Mouse (Mus musculus) right cerebral cortex, postnatal 36 days (tissue): ENCODE results near the gene Gpr107.

Source experiments
- DNase-seq, 2 experiments: peaks; one replicate each; pipeline ENCODE4 v3.0.0; 2022; ENCODE audit warnings: low spot score in 2 of 2, mixed read lengths in 1 of 2

Gene Gpr107

GRCm38 (mm10) chr2:31151892-31152812, at the start of gene Gpr107:
Gene Gpr107, plus strand, starts transcription at chr2:31152316.
- peak; percentile 73 to 78 for DNase-seq

GRCm38 (mm10) chr2:31103321-31103720, 48.8 kb upstream of the Gpr107 start:
- no peak for DNase-seq

DNA sequence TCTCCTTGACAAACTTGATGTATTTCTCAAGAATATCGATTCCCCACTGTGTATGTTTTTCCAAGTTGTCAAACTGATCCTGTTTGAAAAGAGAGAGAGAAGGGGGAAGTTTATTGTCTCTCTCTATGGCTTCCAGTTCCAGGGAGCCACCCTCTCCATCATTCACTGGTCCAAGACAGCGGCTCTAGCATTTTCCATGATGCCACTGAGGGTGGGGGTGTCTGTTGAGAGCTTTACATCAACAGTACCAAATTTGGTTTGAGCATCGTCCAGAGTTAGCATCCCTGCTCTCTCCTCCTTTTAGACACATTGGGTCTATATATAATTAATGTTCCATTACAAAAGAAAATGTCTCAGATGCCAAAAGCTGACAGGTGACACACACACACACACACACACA, 46.8 kb upstream of the Gpr107 start:
- DNase-seq: no peak

GRCm38 (mm10) chr2:31106004-31106403, 46.1 kb upstream of the Gpr107 start:
- no peak for DNase-seq

GRCm38 (mm10) chr2:31106621-31107320, 45.3 kb upstream of the Gpr107 start:
- no peak for DNase-seq

DNA sequence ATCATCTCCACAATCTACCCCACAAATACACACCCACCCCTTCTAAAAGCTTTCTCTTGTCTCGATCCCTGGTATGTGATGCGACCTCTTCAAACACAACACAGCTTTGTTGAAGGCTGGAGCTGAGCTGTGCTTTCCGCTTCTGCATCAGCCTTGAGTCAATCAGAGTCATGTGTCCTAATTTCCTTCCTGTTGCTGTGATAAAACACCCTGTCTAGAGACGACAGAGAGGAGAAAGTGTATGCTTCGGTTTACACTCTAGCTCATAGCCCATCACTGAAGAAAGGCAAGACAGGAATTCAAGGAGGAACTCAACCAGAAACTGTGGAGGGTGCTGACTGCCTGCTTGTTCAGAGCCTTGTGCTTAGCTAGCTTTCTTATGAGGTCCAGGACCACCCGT, 43.9 kb upstream of the Gpr107 start:
- no peak for DNase-seq

DNA sequence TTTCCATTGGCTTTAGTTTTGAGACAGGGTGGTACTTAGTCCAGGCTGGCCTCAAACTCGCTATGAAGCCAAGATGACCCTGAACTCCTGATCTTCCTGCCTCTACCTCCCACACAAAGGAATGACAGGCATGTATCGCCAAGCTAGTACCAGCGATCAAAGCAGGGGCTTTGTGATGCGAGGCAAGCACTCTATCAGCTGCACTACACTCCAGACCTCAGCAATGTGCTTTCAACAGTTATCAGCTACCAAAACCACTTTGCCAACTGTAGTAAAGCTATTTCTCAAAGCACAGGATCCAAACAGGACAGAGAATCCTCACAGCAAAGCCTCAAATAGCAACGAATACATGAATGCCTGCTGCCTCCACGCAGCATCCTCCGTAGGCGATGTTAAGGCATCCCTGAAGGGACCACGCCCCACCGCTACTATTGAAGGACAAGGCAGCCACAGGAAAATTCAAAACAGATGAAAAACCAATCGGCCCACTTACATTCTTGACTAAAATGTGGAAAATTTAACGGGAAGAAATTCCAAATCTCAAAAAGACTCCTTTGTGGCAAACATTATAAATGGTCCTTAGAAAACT, 42.1 kb upstream of the Gpr107 start:
- DNase-seq: peak; percentile 31 to 32

GRCm38 (mm10) chr2:31111685-31112084, 40.4 kb upstream of the Gpr107 start:
- DNase-seq: no peak

DNA sequence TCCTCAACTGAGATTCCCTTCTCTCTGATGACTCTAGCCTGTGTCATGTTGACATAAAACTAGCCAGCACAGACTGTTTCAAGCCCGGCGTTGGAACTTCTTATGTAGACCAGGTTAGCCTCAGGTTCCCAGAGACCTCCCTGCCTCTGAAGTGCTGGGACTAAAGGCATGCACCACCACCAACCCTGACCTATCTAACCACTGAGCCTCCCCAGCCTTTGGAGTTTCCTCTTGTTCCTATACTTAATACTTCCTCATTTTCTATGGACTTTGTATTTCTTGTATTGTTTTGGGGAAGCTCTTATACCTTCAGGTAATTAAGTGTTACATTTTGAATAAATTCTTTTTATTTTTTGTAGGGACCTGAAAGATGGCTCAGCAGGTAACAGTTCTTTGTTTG, 37.9 kb upstream of the Gpr107 start:
- DNase-seq: no peak

GRCm38 (mm10) chr2:31115091-31115942, 36.8 kb upstream of the Gpr107 start:
- DNase-seq: no peak

GRCm38 (mm10) chr2:31115943-31116731, 36.0 kb upstream of the Gpr107 start:
- no peak for DNase-seq

DNA sequence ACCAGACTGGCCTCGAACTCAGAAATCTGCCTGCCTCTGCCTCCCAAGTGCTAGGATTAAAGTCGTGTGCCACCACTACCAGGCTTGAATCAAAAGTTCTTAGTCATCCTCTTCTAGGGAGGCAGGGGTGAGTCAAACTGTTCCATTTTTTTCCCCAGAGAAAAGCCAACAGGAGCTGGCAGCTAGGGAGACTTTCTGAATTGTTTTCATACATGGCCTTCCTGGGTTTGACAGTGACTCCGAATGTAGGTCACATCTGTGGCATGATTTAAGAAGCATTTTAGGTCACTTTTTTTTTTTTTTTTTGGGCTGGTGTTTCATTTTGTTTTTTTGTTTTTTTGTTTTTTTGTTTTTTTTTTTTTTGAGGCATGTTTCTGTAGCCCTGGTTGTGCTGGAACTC, 33.9 kb upstream of the Gpr107 start:
- no peak for DNase-seq

DNA sequence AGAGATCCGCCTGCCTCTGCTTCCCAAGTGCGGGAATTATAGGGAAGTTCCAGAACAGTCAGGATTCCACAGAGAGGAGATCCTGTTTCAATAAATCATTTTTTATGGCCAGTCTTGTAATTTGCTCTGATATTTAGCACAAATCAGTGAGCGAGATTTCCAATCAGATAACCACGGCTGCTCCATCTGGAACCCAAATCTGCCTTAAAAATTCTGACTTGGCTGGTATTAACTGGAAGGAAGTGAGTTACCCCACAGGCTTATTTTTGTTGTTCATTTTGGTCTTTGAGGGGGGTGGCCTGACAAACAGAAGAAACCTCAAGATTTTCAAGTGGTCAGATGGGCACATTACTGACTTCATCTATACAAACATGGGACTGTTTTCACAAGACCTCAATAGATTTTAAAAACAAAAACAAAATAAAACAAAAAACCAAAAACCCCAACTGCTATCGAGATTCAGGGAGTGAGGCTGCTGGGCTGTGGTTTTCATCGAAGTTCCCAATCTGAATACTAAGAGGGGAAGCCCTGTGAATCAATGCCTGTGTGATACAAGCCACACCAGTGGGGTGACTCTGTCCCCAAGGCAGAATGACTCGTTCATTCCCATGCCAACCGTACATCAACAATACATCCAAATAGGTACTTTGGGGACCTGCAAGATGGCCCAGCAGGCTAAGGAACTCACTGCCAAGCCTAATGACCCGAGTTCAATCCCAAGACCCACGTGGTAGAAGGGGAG, 33.3 kb upstream of the Gpr107 start:
- DNase-seq: no peak

GRCm38 (mm10) chr2:31119795-31120194, 32.3 kb upstream of the Gpr107 start:
- peak; percentile 42 to 62 for DNase-seq

DNA sequence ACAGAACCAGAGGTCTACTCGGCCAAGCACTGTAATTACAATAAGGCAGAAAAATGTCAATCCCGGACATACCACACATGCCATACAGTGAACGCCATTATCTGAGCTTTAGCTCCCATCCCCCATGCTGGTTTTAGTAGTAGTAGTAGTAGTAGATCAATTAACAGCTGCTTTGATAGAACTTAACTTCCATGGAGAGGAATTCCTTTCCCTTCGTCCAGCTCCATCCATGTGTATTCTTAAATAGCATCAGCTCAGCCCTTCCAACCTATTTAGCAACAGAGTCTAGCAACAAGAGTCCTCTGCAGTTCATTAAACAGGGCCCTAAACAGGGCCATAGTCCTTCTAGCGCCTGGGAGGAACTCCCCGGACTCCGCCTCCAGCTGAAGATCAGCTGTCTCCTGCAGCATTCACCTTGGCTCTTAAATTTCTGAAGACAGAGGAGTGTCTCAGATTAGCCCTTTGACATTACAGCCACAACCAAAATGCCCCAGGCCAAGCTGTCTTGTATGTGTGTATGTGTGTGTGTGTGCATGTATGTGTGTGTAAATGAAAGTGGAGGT, 30.9 kb upstream of the Gpr107 start:
- DNase-seq: no peak

- DNase-seq: no peak
Observed at GRCm38 (mm10) chr2:31122806-31123205, 29.3 kb upstream of the Gpr107 start.

DNA sequence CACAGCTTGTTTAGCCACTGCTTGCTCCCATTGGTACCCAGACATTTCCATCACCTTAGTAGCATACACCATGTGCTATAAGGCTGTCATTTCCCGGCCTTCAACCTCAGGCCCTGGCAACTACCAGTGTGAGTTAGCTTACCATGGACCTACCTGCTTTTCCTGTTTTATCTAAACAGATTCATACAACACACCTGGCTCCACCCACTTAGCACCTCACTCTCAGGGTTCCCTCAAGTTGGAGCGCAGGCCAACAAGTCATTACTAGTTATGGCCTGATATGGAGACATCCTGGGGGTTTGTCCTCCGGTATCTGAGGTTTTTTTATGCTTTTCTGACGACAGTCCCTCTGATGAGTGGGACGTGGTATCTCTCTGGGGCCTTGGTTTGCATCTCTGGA, 28.6 kb upstream of the Gpr107 start:
- no peak for DNase-seq

- no peak for DNase-seq
Observed at GRCm38 (mm10) chr2:31124694-31125093, 27.4 kb upstream of the Gpr107 start.

DNA sequence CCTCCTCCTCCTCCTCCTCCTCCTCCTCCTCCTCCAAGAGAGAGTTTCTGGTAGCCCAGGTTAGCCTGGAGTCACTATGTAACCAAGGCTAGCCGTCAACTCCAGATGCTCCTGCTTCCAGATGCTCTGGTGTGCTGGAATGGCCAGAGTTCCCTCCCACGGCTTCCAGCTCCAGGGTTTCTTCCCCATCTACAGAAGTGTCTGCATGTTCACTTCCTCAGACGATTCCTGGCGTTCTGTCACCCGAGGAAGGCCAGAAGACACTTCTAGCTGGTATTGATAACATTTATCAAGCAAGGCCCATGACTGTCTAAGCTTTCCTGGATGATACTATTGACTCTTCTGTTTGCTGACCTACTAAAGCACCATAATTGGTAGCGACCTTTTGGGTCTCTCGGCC, 27.0 kb upstream of the Gpr107 start:
- DNase-seq: no peak

- DNase-seq: no peak
Observed at GRCm38 (mm10) chr2:31126048-31126447, 26.1 kb upstream of the Gpr107 start.
